Mouse (Mus musculus) E14TG2a.4 (cell line): ENCODE results near the gene Eml5.

Experiments used
- H3K27me3 ChIP-seq: 2 replicates; pipeline ENCODE4 v1.6.1; 2014; ENCODE audit warnings: low read length, control low read depth; ENCODE audit not compliant: insufficient read depth
- H3K36me3 ChIP-seq: 2 replicates; pipeline ENCODE4 v1.6.1; 2014; ENCODE audit warnings: low read length, control low read depth; ENCODE audit not compliant: insufficient read depth
- H3K4me1 ChIP-seq: replicated peaks from 2 replicates; pipeline ENCODE4 v1.6.1; 2014; ENCODE audit warnings: low read depth, low read length, control low read depth
- H3K4me3 ChIP-seq: replicated peaks from 2 replicates; pipeline ENCODE4 v1.5.1; 2014; ENCODE audit warnings: mild to moderate bottlenecking, low read length
- H3K9me3 ChIP-seq: 2 replicates; pipeline ENCODE4 v1.6.1; 2014; ENCODE audit warnings: low read length, control low read depth
- CTCF ChIP-seq: conservative IDR thresholded peaks from 2 replicates; pipeline ENCODE4 v1.5.1; 2014; ENCODE audit warnings: low read length
- NANOG ChIP-seq: IDR thresholded peaks from 2 replicates; pipeline ENCODE4 v1.6.1; 2014; ENCODE audit warnings: borderline replicate concordance, low read length, mixed read lengths
- POU5F1 ChIP-seq: IDR thresholded peaks from 2 replicates; pipeline ENCODE4 v1.6.1; 2014; ENCODE audit warnings: low read length, borderline replicate concordance

Gene Eml5

DNA sequence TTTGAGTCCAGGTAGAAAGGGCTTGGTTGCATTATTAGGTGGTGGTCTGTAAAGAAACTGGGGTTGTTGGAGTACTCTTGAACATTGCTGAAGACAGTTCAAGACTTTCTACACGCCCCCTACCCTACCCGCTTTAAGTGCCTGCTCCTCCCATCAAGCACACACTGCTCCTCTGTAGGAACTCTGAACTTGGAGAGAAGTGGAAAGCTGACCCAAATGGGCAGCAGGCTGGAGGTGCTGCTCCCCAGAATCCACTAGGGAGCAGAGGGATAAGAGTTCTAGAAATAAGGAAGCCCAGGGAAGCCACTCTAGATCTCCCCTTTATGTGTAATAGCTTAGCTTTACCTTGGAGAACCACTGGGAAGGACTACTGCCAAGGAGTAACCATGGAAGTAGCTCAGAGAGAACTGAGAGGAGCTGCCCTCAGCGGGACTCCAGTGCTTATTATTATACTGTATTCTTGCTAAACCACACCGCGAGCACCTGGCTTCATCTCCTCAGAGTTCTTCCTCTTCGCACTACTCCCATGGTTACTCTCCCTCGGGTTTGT lies 163.4 kb downstream of the Eml5 start:
- TF ChIP-seq CTCF = no peak
- no peak for TF ChIP-seq NANOG
- TF ChIP-seq POU5F1 = no peak
- peak overlapping the region; percentile 81 for H3K4me3 ChIP-seq
- no peaks in the 10 kb centered on the region for H3K36me3 ChIP-seq
- peaks cover 43% of the 10 kb centered on the region for H3K4me1 ChIP-seq
- H3K9me3 ChIP-seq = no peaks in the 10 kb centered on the region
- H3K27me3 ChIP-seq = peaks cover 25% of the 10 kb centered on the region

DNA sequence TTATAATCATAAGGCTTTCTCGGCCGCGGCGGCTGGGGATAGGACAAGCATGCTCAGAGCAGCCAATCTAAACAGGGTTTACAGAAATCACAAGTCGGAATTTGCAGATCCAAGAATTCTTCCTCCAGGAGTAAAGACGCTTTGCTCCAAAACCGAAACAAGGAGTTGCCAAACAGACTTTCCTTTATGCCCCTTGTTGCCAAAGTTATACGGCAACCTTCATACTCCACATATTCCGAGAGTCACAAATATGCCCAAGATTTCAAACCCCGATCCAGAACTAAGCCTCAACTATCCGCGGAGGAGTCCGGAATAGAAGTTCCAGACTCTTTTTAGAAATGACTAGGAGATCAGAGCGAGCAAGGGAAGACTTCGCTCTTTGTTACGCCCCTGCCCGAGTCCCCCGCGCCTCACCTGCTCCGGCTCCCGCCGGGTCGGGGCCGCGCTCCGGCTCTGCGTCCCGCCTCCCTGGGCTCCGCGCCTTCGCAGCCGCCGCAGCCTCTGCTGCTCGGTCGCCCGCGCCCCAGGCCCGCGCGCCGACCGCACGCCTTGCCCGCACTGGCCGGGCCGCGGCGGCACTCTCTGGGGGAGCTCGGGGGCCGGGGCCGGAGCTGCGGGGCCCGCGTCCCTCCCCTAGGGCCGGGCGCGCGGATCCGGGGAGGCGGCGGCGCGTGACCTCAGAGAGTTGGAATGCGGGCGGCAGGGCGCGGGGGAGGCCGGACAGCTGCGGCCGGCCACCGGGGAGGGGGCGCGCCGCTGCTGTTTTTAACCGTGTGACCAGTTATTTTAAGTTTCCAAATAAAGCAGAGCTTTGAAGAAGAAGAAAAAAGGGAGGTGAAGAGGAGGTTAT lies 164.1 kb downstream of the Eml5 start, which contains the start of gene Ptpn21:
Gene Ptpn21 (minus strand): TSS at position 455 of the 850 bp plus-strand sequence.
- TF ChIP-seq CTCF = no peak
- H3K4me3 ChIP-seq = peak within 1 kb of the TSS; percentile 81
- 0 out of 2 replicates have a peak, but pooled peaks cover 3% of the 10 kb centered on the region for H3K36me3 ChIP-seq

More for the DNA sequence above, 164.1 kb downstream of the Eml5 start, which contains the start of gene Ptpn21:
- H3K27me3 ChIP-seq = peaks cover 25% of the 10 kb centered on the region
- H3K4me1 ChIP-seq = peaks cover 46% of the 10 kb centered on the region
- no peaks in the 10 kb centered on the region for H3K9me3 ChIP-seq
